Mouse (Mus musculus): ENCODE data around the gene Ralgds. TPM values are rescaled to one million over a fixed set of nuclear protein-coding genes. Genes with fewer than 3 reads are reported as not detected.

The Ralgds gene
- polyA plus RNA-seq, 1 experiment from 2014 or later = 34.3 TPM

- Histone ChIP-seq H3K27me3 (ENCODE audit: insufficient read depth, low read length) (no peaks in the 10 kb centered on the region), H3K27ac (ENCODE audit: low read depth) (peak overlapping the region; percentile 67; the same call in 1 of the 2 replicates), H3K36me3 (ENCODE audit: insufficient read depth) (peaks cover 11% of the 10 kb centered on the region), H3K9me3 (ENCODE audit: low read depth, low read length) (no peaks in the 10 kb centered on the region), H3K4me2 (no peak overlapping the region), H3K4me3 (ENCODE audit: low read depth, low read length) (no peak overlapping the region), H3K9ac (no peak overlapping the region), H3K4me1 (ENCODE audit: insufficient read depth) (peaks cover 30% of the 10 kb centered on the region)
- DNase-seq (no peak), ATAC-seq (ENCODE audit: insufficient read depth) (no peak)
- WGBS = 73% methylated on average over 8 of the region's 8 CpGs
- TF ChIP-seq CTCF (IDR thresholded peaks at IDR 0.05; ENCODE audit: low read depth) = no peak
These were observed 25.3 kb downstream of the Ralgds start for GRCm38 (mm10) chr2:28537995-28538816.

DNA sequence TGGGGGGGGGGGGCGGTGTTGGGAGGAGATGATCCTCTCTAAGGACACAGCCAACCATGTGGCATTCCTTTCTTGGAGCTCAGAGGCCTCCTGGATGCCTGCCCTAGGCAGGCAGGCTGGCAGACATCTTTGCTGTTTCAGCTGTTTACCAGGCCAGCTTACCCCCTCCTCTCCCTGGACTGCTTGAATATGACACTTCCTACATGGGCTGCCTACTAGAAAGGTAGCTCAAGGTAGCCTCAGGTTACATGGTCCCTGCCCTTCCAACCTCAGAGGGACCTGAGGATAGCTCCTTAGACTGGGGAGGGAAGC is 25.8 kb downstream of the Ralgds start:
- peak overlapping the region; percentile 67; the same call in 1 of the 2 replicates for H3K27ac ChIP-seq (ENCODE audit: low read depth)
- WGBS = 27% methylated on average over 1 of the region's 1 CpGs
- TF ChIP-seq CTCF (IDR thresholded peaks at IDR 0.05; ENCODE audit: low read depth) = no peak
- 0 out of 2 replicates have a peak overlapping the region, but pooled peaks have one; percentile 7 for H3K4me2 ChIP-seq
- H3K9ac ChIP-seq = peak overlapping the region; percentile 22; the same call in 1 of the 2 replicates
- no peak overlapping the region for H3K4me3 ChIP-seq (ENCODE audit: low read depth, low read length)
- H3K36me3 ChIP-seq (ENCODE audit: insufficient read depth) = peaks cover 16% of the 10 kb centered on the region
- ATAC-seq (ENCODE audit: insufficient read depth) (no peak; the same call in 1 of the 2 replicates), DNase-seq (no peak)
- no peaks in the 10 kb centered on the region for H3K27me3 ChIP-seq (ENCODE audit: insufficient read depth, low read length)
- H3K9me3 ChIP-seq (ENCODE audit: low read depth, low read length) = no peaks in the 10 kb centered on the region
- peaks cover 28% of the 10 kb centered on the region for H3K4me1 ChIP-seq (ENCODE audit: insufficient read depth)

DNA sequence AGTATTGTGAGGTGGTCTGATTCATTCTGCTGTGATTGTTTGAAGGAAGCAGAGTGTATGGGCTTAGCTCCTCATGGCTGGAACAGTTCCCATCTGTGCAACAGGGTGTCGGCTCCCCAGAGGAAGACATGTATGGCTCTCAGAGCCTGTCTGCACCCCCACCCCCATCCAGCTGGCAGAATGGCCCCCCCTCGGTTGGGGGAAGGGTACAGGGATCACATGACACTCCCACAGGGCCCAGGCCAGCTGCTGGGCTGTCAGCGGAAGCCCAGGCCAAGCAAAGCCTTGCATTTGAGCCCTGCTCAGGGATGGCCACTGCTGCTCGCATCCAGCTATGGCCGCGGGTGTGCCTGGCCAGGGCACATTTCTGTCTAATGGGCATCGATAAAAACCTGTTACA is 26.3 kb downstream of the Ralgds start:
- H3K27ac ChIP-seq (ENCODE audit: low read depth) = peak overlapping the region; percentile 67; the same call in 1 of the 2 replicates
- H3K27me3 ChIP-seq (ENCODE audit: insufficient read depth, low read length) = no peaks in the 10 kb centered on the region
- TF ChIP-seq CTCF (IDR thresholded peaks at IDR 0.05; ENCODE audit: low read depth) = no peak
- peaks cover 26% of the 10 kb centered on the region for H3K4me1 ChIP-seq (ENCODE audit: insufficient read depth)
- ATAC-seq (ENCODE audit: insufficient read depth) (peak; percentile 65), DNase-seq (peak; percentile 79)
- H3K4me3 ChIP-seq (ENCODE audit: low read depth, low read length) = no peak overlapping the region
- H3K36me3 ChIP-seq (ENCODE audit: insufficient read depth) = peaks cover 21% of the 10 kb centered on the region
- no peaks in the 10 kb centered on the region for H3K9me3 ChIP-seq (ENCODE audit: low read depth, low read length)
- 47% methylated on average over 7 of the region's 7 CpGs for WGBS
- H3K4me2 ChIP-seq = peak overlapping the region; percentile 25; the same call in 1 of the 2 replicates
- H3K9ac ChIP-seq = peak overlapping the region; percentile 22; the same call in 1 of the 2 replicates

- no peak for ATAC-seq (ENCODE audit: insufficient read depth)
- Histone ChIP-seq H3K9ac (no peak overlapping the region; the same call in 1 of the 2 replicates), H3K27ac (ENCODE audit: low read depth) (peak overlapping the region; percentile 67; the same call in 1 of the 2 replicates), H3K4me2 (no peak overlapping the region), H3K27me3 (ENCODE audit: insufficient read depth, low read length) (no peaks in the 10 kb centered on the region), H3K36me3 (ENCODE audit: insufficient read depth) (peaks cover 28% of the 10 kb centered on the region), H3K4me1 (ENCODE audit: insufficient read depth) (peaks cover 26% of the 10 kb centered on the region), H3K4me3 (ENCODE audit: low read depth, low read length) (no peak overlapping the region), H3K9me3 (ENCODE audit: low read depth, low read length) (no peaks in the 10 kb centered on the region)
- no peak for TF ChIP-seq CTCF (IDR thresholded peaks at IDR 0.05; ENCODE audit: low read depth)
- 78% methylated on average over 2 of the region's 2 CpGs for WGBS
- no peak for DNase-seq
These were observed 27.0 kb downstream of the Ralgds start for GRCm38 (mm10) chr2:28539949-28540348.

DNA sequence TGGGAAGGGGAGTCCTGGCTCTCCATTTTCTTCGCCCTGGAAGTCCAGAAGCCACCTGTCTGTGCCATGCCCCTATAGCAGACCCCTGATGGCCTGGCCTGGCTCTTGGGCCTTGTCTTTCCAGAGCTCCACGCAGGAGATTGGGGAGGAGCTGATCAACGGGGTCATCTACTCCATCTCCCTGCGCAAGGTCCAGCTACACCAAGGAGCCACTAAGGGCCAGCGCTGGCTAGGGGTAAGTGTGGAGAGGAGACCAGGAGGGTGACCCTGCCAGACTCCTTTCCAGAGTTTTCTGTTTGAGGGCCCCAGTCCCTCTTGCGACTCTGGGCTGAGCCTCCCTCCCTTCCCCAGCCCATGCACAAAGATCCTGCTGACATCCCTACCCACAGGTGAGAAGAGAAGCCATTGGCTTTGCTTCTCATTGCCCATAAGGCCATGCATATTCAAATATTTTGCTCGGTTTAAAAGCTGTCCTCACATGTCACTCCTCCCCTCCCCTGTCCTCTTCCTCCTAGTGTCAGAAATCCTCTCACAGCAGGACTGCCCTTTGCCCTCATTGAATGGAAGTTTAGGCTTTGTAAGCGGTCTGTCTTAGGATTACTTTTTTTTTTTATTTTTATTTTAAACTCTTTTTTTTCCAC is 27.8 kb downstream of the Ralgds start:
- 68% methylated on average over 8 of the region's 8 CpGs for WGBS
- ATAC-seq (ENCODE audit: insufficient read depth) (no peak), DNase-seq (no peak)
- Histone ChIP-seq H3K4me2 (no peak overlapping the region), H3K27ac (ENCODE audit: low read depth) (no peak overlapping the region), H3K9ac (no peak overlapping the region), H3K36me3 (ENCODE audit: insufficient read depth) (peaks cover 35% of the 10 kb centered on the region), H3K4me3 (ENCODE audit: low read depth, low read length) (no peak overlapping the region), H3K9me3 (ENCODE audit: low read depth, low read length) (no peaks in the 10 kb centered on the region), H3K4me1 (ENCODE audit: insufficient read depth) (peaks cover 20% of the 10 kb centered on the region), H3K27me3 (ENCODE audit: insufficient read depth, low read length) (no peaks in the 10 kb centered on the region)
- no peak for TF ChIP-seq CTCF (IDR thresholded peaks at IDR 0.05; ENCODE audit: low read depth)

GRCm38 (mm10) chr2:28543894-28544293 is 31.0 kb downstream of the Ralgds start:
- Histone ChIP-seq H3K9ac (no peak overlapping the region), H3K9me3 (ENCODE audit: low read depth, low read length) (no peaks in the 10 kb centered on the region), H3K4me2 (no peak overlapping the region), H3K36me3 (ENCODE audit: insufficient read depth) (peaks cover 62% of the 10 kb centered on the region), H3K27me3 (ENCODE audit: insufficient read depth, low read length) (no peaks in the 10 kb centered on the region), H3K27ac (ENCODE audit: low read depth) (no peak overlapping the region), H3K4me1 (ENCODE audit: insufficient read depth) (peaks cover 12% of the 10 kb centered on the region), H3K4me3 (ENCODE audit: low read depth, low read length) (no peak overlapping the region)
- DNase-seq (no peak), ATAC-seq (ENCODE audit: insufficient read depth) (no peak)
- WGBS = 94% methylated on average over 8 of the region's 8 CpGs
- TF ChIP-seq CTCF (IDR thresholded peaks at IDR 0.05; ENCODE audit: low read depth) = no peak

GRCm38 (mm10) chr2:28545976-28546375 is 33.1 kb downstream of the Ralgds start:
- Histone ChIP-seq H3K27me3 (ENCODE audit: insufficient read depth, low read length) (no peaks in the 10 kb centered on the region), H3K4me2 (no peak overlapping the region), H3K36me3 (ENCODE audit: insufficient read depth) (peaks cover 82% of the 10 kb centered on the region), H3K27ac (ENCODE audit: low read depth) (no peak overlapping the region), H3K4me3 (ENCODE audit: low read depth, low read length) (no peak overlapping the region), H3K9ac (no peak overlapping the region), H3K9me3 (ENCODE audit: low read depth, low read length) (no peaks in the 10 kb centered on the region), H3K4me1 (ENCODE audit: insufficient read depth) (no peaks in the 10 kb centered on the region)
- DNase-seq (no peak), ATAC-seq (ENCODE audit: insufficient read depth) (no peak)
- no peak for TF ChIP-seq CTCF (IDR thresholded peaks at IDR 0.05; ENCODE audit: low read depth)
